Mouse (Mus musculus): ENCODE results near the gene Hdac9.

GRCm38 (mm10) chr12:34658568-34658967 lies 258.3 kb downstream of the Hdac9 start:
- no peak for TF ChIP-seq CTCF (IDR thresholded peaks at IDR 0.05; ENCODE audit: low read depth)
- TF ChIP-seq EP300 (IDR thresholded peaks at IDR 0.05; ENCODE audit: low read depth), result no peak
